Mouse (Mus musculus) CH12.LX (cell line): ENCODE measurements around the gene Zfyve28. TPM values are rescaled to one million over a fixed set of nuclear protein-coding genes. Genes with fewer than 3 reads are reported as not detected.
A peak's percentile ranks its signal among the peaks of the same experiment; 100 is the strongest.

ENCODE experiments used
- DNase-seq: peaks from one replicate; pipeline ENCODE4 v3.0.0-alpha.2; 2013; ENCODE audit errors: extremely low read depth
- H3K27ac ChIP-seq: 2 replicates; pipeline ENCODE4 v1.5.1; 2012; ENCODE audit warnings: low read depth, mild to moderate bottlenecking, control low read depth, moderate library complexity; ENCODE audit not compliant: insufficient read depth
- H3K27me3 ChIP-seq: replicated peaks from 2 replicates; pipeline ENCODE3; 2012; ENCODE audit warnings: inconsistent platforms
- H3K36me3 ChIP-seq, 2 experiments: replicated peaks in 1 of 2; 2 replicates each; pipeline versions ENCODE3 to v1.6.1; 2012; ENCODE audit warnings: inconsistent platforms in 1 of 2, low read length in 1 of 2, mild to moderate bottlenecking in 1 of 2, mixed read lengths in 1 of 2, moderate library complexity in 1 of 2; ENCODE audit not compliant: control insufficient read depth in 1 of 2, insufficient read depth in 1 of 2
- H3K4me1 ChIP-seq, 2 experiments: 2 replicates each; pipeline ENCODE4 v1.6.1; 2012; ENCODE audit warnings: inconsistent platforms in 1 of 2, moderate library complexity in 1 of 2; ENCODE audit not compliant: insufficient read depth in 2 of 2, control insufficient read depth in 1 of 2
- H3K4me2 ChIP-seq: 2 replicates; pipeline ENCODE4 v1.6.1; 2012; ENCODE audit warnings: low read depth, mild to moderate bottlenecking, control low read depth; ENCODE audit not compliant: poor library complexity, insufficient read depth, severe bottlenecking
- H3K4me3 ChIP-seq, 3 experiments: fragments of 150-350 bp in 1 of 3; sonication (generic) in 1 of 3; replicated peaks in 1 of 3; 2 replicates each; pipeline versions ENCODE3 to v1.5.1; 2011 to 2012; ENCODE audit warnings: low read depth in 2 of 3, low read length in 2 of 3, mild to moderate bottlenecking in 2 of 3, moderate library complexity in 2 of 3, control low read depth in 1 of 3, improper control_type of control experiment in 1 of 3, inconsistent platforms in 1 of 3, mixed read lengths in 1 of 3; ENCODE audit not compliant: poor library complexity in 1 of 3
- H3K79me2 ChIP-seq: replicated peaks from 2 replicates; pipeline ENCODE4 v1.6.1; 2012; ENCODE audit warnings: mild to moderate bottlenecking, moderate library complexity; ENCODE audit not compliant: control insufficient read depth, poor library complexity, insufficient read depth, severe bottlenecking; ENCODE audit errors: extremely low read depth
- H3K9ac ChIP-seq: 2 replicates; pipeline ENCODE4 v1.6.1; 2012; ENCODE audit warnings: low read depth, mild to moderate bottlenecking, control low read depth, moderate library complexity; ENCODE audit not compliant: insufficient read depth
- H3K9me3 ChIP-seq: replicated peaks from 2 replicates; pipeline ENCODE3; 2012; ENCODE audit warnings: low read length, inconsistent platforms, mixed read lengths
- CHD2 ChIP-seq: IDR thresholded peaks from 2 replicates; pipeline ENCODE4 v1.6.1; 2011; ENCODE audit warnings: low read length, improper control_type of control experiment
- CTCF ChIP-seq, 2 experiments: IDR thresholded peaks in 1 of 2; conservative IDR thresholded peaks in 1 of 2; 2 replicates each; pipeline ENCODE4 v1.5.1; 2011 to 2012; ENCODE audit warnings: low read depth in 2 of 2, low read length in 2 of 2, improper control_type of control experiment in 1 of 2, inconsistent platforms in 1 of 2, mild to moderate bottlenecking in 1 of 2, moderate library complexity in 1 of 2
- GABPA ChIP-seq: IDR thresholded peaks from 2 replicates; pipeline ENCODE4 v1.6.1; 2012; ENCODE audit warnings: low read depth, low read length, improper control_type of control experiment, inconsistent platforms; ENCODE audit not compliant: insufficient replicate concordance
- HCFC1 ChIP-seq: IDR thresholded peaks from 2 replicates; pipeline ENCODE4 v1.6.1; 2012; ENCODE audit warnings: low read depth, mild to moderate bottlenecking, inconsistent platforms, low read length, improper control_type of control experiment
- IRF4 ChIP-seq: IDR thresholded peaks from 2 replicates; pipeline ENCODE4 v1.6.1; 2014; ENCODE audit warnings: low read depth, mild to moderate bottlenecking, inconsistent platforms, low read length, improper control_type of control experiment
- JUND ChIP-seq: conservative IDR thresholded peaks from 2 replicates; pipeline ENCODE4 v1.6.1; 2011; ENCODE audit warnings: low read depth, low read length, improper control_type of control experiment
- MAFK ChIP-seq: IDR thresholded peaks from 2 replicates; pipeline ENCODE4 v1.6.1; 2011; ENCODE audit warnings: low read length, improper control_type of control experiment; ENCODE audit not compliant: insufficient replicate concordance
- MAZ ChIP-seq: IDR thresholded peaks from 2 replicates; pipeline ENCODE4 v1.6.1; 2012; ENCODE audit warnings: low read depth, mild to moderate bottlenecking, inconsistent platforms, low read length, improper control_type of control experiment, moderate library complexity
- MEF2A ChIP-seq: IDR thresholded peaks from 2 replicates; pipeline ENCODE4 v1.6.1; 2014; ENCODE audit warnings: low read depth, mild to moderate bottlenecking, inconsistent platforms, low read length, improper control_type of control experiment, borderline replicate concordance
- MYC ChIP-seq: IDR thresholded peaks from 2 replicates; pipeline ENCODE4 v1.6.1; 2011; ENCODE audit warnings: low read depth, mild to moderate bottlenecking, improper control_type of control experiment, low read length
- NELFE ChIP-seq: IDR thresholded peaks from 2 replicates; pipeline ENCODE4 v1.6.1; 2011; ENCODE audit warnings: low read depth, low read length, improper control_type of control experiment
- RAD21 ChIP-seq: IDR thresholded peaks from 2 replicates; pipeline ENCODE4 v1.6.1; 2011; ENCODE audit warnings: low read depth, mild to moderate bottlenecking, low read length, improper control_type of control experiment, moderate library complexity
- RCOR1 ChIP-seq: conservative IDR thresholded peaks from 2 replicates; pipeline ENCODE4 v1.6.1; 2012; ENCODE audit warnings: low read depth, mild to moderate bottlenecking, inconsistent platforms, low read length, improper control_type of control experiment
- SMC3 ChIP-seq: IDR thresholded peaks from 2 replicates; pipeline ENCODE4 v1.6.1; 2011; ENCODE audit warnings: low read depth, low read length, improper control_type of control experiment
- TBP ChIP-seq: conservative IDR thresholded peaks from 2 replicates; pipeline ENCODE4 v1.6.1; 2011; ENCODE audit warnings: low read depth, low read length, improper control_type of control experiment
- UBTF ChIP-seq: IDR thresholded peaks from 2 replicates; pipeline ENCODE4 v1.6.1; 2012; ENCODE audit warnings: low read depth, mild to moderate bottlenecking, inconsistent platforms, low read length, improper control_type of control experiment, moderate library complexity
- USF1 ChIP-seq: IDR thresholded peaks from 2 replicates; pipeline ENCODE4 v1.6.1; 2014; ENCODE audit warnings: low read depth, mild to moderate bottlenecking, inconsistent platforms, low read length, improper control_type of control experiment
- ZC3H11A ChIP-seq: IDR thresholded peaks from 2 replicates; pipeline ENCODE4 v1.6.1; 2012; ENCODE audit warnings: low read depth, mild to moderate bottlenecking, inconsistent platforms, low read length, improper control_type of control experiment
- ZKSCAN1 ChIP-seq: IDR thresholded peaks from 2 replicates; pipeline ENCODE4 v1.6.1; 2012; ENCODE audit warnings: low read depth, inconsistent platforms, low read length, improper control_type of control experiment, borderline replicate concordance
- ZNF384 ChIP-seq: IDR thresholded peaks from 2 replicates; pipeline ENCODE4 v1.6.1; 2012; ENCODE audit warnings: low read depth, low read length, improper control_type of control experiment, inconsistent platforms
- dilution Hi-C: fragments of 300-500 bp; cut with MboI; formaldehyde crosslinking; loops from 2 replicates; pipeline ENCODE4 v1.14.3; 2020; ENCODE audit warnings: low sequenced_read_pairs; ENCODE audit not compliant: extremely low pct_unique_long_range_greater_than_20kb, extremely low pct_ligation_motif_present
- in situ Hi-C: fragments of 300-500 bp; cut with MboI; formaldehyde crosslinking; loops from 3 replicates; pipeline ENCODE4 v1.14.3; 2019; ENCODE audit warnings: low sequenced_read_pairs, low pct_ligation_motif_present, low pct_unique_long_range_greater_than_20kb, mixed read lengths
- polyA plus RNA-seq: library from polyadenylated mRNA; unstranded; fragments of >175 nt; gene quantifications from 2 replicates; pipeline ENCODE4 v1.2.1, GENCODE M21; 2012; ENCODE audit warnings: low read depth; ENCODE audit not compliant: insufficient read length
- total RNA-seq, 2 experiments: library from RNA; depleted of rRNA; stranded (reverse); fragments of 300-350 nt in 1 of 2; fragments of >200 nt in 1 of 2; gene quantifications; 2 replicates each; pipeline ENCODE4 v1.2.3; 2012 to 2014

The Zfyve28 gene
- total and polyA plus RNA-seq, 3 experiments = 1.7 to 2.8 (median 2.0) TPM

- no peak overlapping the region for H3K4me2 ChIP-seq
- no peaks in the 10 kb centered on the region for H3K9me3 ChIP-seq
- no peaks in the 10 kb centered on the region for H3K27me3 ChIP-seq
- H3K27ac ChIP-seq = no peak overlapping the region
- dilution Hi-C loops (no loop called here), in situ Hi-C loops (no loop called here)
- H3K9ac ChIP-seq = no peak overlapping the region
- H3K79me2 ChIP-seq = no peaks in the 10 kb centered on the region
- DNase-seq = peak; percentile 26
- H3K36me3 ChIP-seq = no peaks in the 10 kb centered on the region
- H3K4me1 ChIP-seq = peaks cover 9 to 38% of the 10 kb centered on the region in 2 experiments; a peak in 3 of 4 replicates
- peak; percentile 33 for TF ChIP-seq RAD21
- TF ChIP-seq SMC3 = peak; percentile 49
- TF ChIP-seq RCOR1 = no peak
- peak in 1 of 2 experiments; percentile 54; a peak in 2 of 4 replicates for TF ChIP-seq CTCF (conservative IDR thresholded peaks at IDR 0.05 in 1 of 2, IDR thresholded peaks at IDR 0.05 in 1 of 2; ENCODE audit: low read depth in 2 of 2, low read length in 2 of 2)
- TF ChIP-seq TBP = no peak
- TF ChIP-seq, all 38 proteins: peak for 3
- no peak overlapping the region for H3K4me3 ChIP-seq
These were observed 86.9 kb downstream of the Zfyve28 start for GRCm38 (mm10) chr5:34201396-34201795.

GRCm38 (mm10) chr5:34198615-34199014 lies 89.6 kb downstream of the Zfyve28 start:
- Histone ChIP-seq H3K9me3 (no peaks in the 10 kb centered on the region), H3K4me2 (no peak overlapping the region), H3K27me3 (no peaks in the 10 kb centered on the region), H3K9ac (no peak overlapping the region), H3K79me2 (no peaks in the 10 kb centered on the region), H3K36me3 (no peaks in the 10 kb centered on the region), H3K4me1 (peaks cover 20 to 58% of the 10 kb centered on the region in 2 experiments), H3K4me3 (no peak overlapping the region), H3K27ac (no peak overlapping the region)
- no peak for TF ChIP-seq SMC3
- no peak for TF ChIP-seq NELFE
- no peak for TF ChIP-seq ZKSCAN1
- TF ChIP-seq MEF2A = no peak
- TF ChIP-seq CHD2 = no peak
- TF ChIP-seq MAZ = no peak
- TF ChIP-seq IRF4 = no peak
- TF ChIP-seq ZNF384 = no peak
- no peak for TF ChIP-seq HCFC1
- TF ChIP-seq USF1 = no peak
- no peak for TF ChIP-seq MAFK
- no peak for TF ChIP-seq GABPA
- no peak for TF ChIP-seq CTCF (conservative IDR thresholded peaks at IDR 0.05 in 1 of 2, IDR thresholded peaks at IDR 0.05 in 1 of 2; ENCODE audit: low read depth in 2 of 2, low read length in 2 of 2)
- TF ChIP-seq MYC = no peak
- no peak for TF ChIP-seq ZC3H11A
- TF ChIP-seq UBTF = no peak
- TF ChIP-seq JUND = no peak
- no peak for DNase-seq
- in situ Hi-C loops = no loop called here
- dilution Hi-C loops = no loop called here
